Comparison of ENCODE assay signal across 24 mouse cellular contexts in genomic region chr13:51740776-51741175, GRCm38 (mm10). TPM values are rescaled to one million over a fixed set of nuclear protein-coding genes. Genes with fewer than 3 reads are reported as not detected.
A peak's percentile ranks its signal among the peaks of the same experiment; 100 is the strongest.
DNase-seq lines count a peak whose midpoint lies in the region; ATAC-seq and TF ChIP-seq lines count a peak whose summit lies in the region.
"Had no signal": no experiment of that assay in that cellular context is flagged by ENCODE, and none has a peak within 500 bp of the region (broad histone marks: within the 10 kb centered on the region; RNA-seq: fewer than 3 reads in every experiment).

No protein-coding gene starts in this region.

- no peak for TF ChIP-seq CTCF in MEL (IDR thresholded peaks at IDR 0.05 in 2 of 3, conservative IDR thresholded peaks at IDR 0.05 in 1 of 3; ENCODE audit: control insufficient read depth in 1 of 3, insufficient read depth in 1 of 3, low read depth in 2 of 3, low read length in 3 of 3, poor library complexity in 1 of 3, severe bottlenecking in 1 of 3)
- no peak for TF ChIP-seq CTCF in bone marrow macrophage, adult 2 months (IDR thresholded peaks at IDR 0.05; ENCODE audit: low read depth, low read length)
- TF ChIP-seq CTCF in liver, postnatal 0 days (IDR thresholded peaks at IDR 0.05; ENCODE audit: low read depth): no peak

- no peak overlapping the region for H3K4me2 ChIP-seq in liver, postnatal 0 days (ENCODE audit: low read depth, low read length)
- H3K4me2 ChIP-seq: heart, embryonic 12.5 days; midbrain, embryonic 13.5 days; neural tube, embryonic 13.5 days had no signal

- H3K27ac ChIP-seq in MEL (ENCODE audit: control insufficient read depth, low read depth, low read length): no peak overlapping the region
- peak overlapping the region; percentile 53 for H3K27ac ChIP-seq in bone marrow macrophage, adult 2 months (ENCODE audit: insufficient read depth, low read depth, low read length)
- H3K27ac ChIP-seq in liver, postnatal 0 days (ENCODE audit: low read depth): peak overlapping the region; percentile 52; the same call in 1 of the 2 replicates
- H3K27ac ChIP-seq: embryonic facial prominence, embryonic 10.5 days; liver, embryonic 14.5 days; midbrain, embryonic 13.5 days; neural tube, embryonic 13.5 days had no signal

- H3K79me2 ChIP-seq in MEL (ENCODE audit: control insufficient read depth, insufficient read depth, low read length, poor library complexity): peaks cover 11% of the 10 kb centered on the region

- WGBS in liver, postnatal 0 days (ENCODE audit: insufficient replicate concordance): 67% methylated on average over 5 of the region's 5 CpGs

- intact Hi-C loops in left cerebral cortex, postnatal 10 days (cut with DNase I): no loop called here

- H3K9me3 ChIP-seq in MEL (replicated peaks; ENCODE audit: insufficient read depth, low read length): no peaks in the 10 kb centered on the region
- no peaks in the 10 kb centered on the region for H3K9me3 ChIP-seq in liver, postnatal 0 days (ENCODE audit: low read length)
- H3K9me3 ChIP-seq: embryonic facial prominence, embryonic 10.5 days; heart, embryonic 12.5 days; midbrain, embryonic 13.5 days; neural tube, embryonic 13.5 days had no signal

- DNase-seq in MEL (ENCODE audit: low read depth, low spot score): no peak
- peak; percentile 47 for DNase-seq in liver, postnatal 0 days
- DNase-seq in thymus, postnatal 10 days (ENCODE audit: low spot score in 2 of 2): no peak
- no peak for DNase-seq in yolk sac, embryonic 10.5 days (ENCODE audit: low spot score)
- no peak for DNase-seq in left cerebral cortex, postnatal 10 days (ENCODE audit: extremely low spot score in 1 of 2, low spot score in 2 of 2)
- DNase-seq: adrenal gland, postnatal 14 days; cerebellum, adult 9-11 months; forebrain, postnatal 0 days; gastrocnemius, postnatal 14 days; heart, adult 18-20 months; heart, postnatal 10 days; kidney, adult 9 months; kidney, postnatal 14 days; lung, postnatal 10 days; thymus, adult 18-20 months had no signal

- H3K27me3 ChIP-seq in MEL (ENCODE audit: control insufficient read depth in 1 of 2, insufficient read depth in 2 of 2, low read length in 2 of 2): no peaks in the 10 kb centered on the region
- no peaks in the 10 kb centered on the region for H3K27me3 ChIP-seq in liver, postnatal 0 days (ENCODE audit: insufficient read depth, low read length)
- H3K27me3 ChIP-seq: heart, embryonic 12.5 days; megakaryocyte, embryonic 14.5 days; midbrain, embryonic 13.5 days; neural tube, embryonic 13.5 days had no signal

- no peak for TF ChIP-seq EP300 in MEL (IDR thresholded peaks at IDR 0.05; ENCODE audit: low read depth in 1 of 2, low read length in 2 of 2)
- TF ChIP-seq EP300 in liver, postnatal 0 days (IDR thresholded peaks at IDR 0.05; ENCODE audit: low read depth): no peak

- no peak for TF ChIP-seq POLR2A in MEL (IDR thresholded peaks at IDR 0.05; ENCODE audit: control insufficient read depth in 1 of 2, insufficient read depth in 1 of 2, low read depth in 1 of 2, low read length in 2 of 2, poor library complexity in 1 of 2)
- no peak for TF ChIP-seq POLR2A in bone marrow macrophage, adult 2 months (IDR thresholded peaks at IDR 0.05; ENCODE audit: borderline replicate concordance, low read depth, low read length)

- H3K4me1 ChIP-seq in MEL (ENCODE audit: control insufficient read depth in 1 of 2, insufficient read depth in 2 of 2, low read length in 2 of 2): peaks cover 19 to 54% of the 10 kb centered on the region in 2 experiments
- H3K4me1 ChIP-seq in bone marrow macrophage, adult 2 months (ENCODE audit: control insufficient read depth, insufficient read depth, low read length): peaks cover 85% of the 10 kb centered on the region
- H3K4me1 ChIP-seq in liver, postnatal 0 days (ENCODE audit: insufficient read depth): peaks cover 57% of the 10 kb centered on the region

- no peak overlapping the region for H3K4me3 ChIP-seq in MEL (ENCODE audit: control insufficient read depth in 1 of 2, insufficient read depth in 1 of 2, low read depth in 2 of 2, low read length in 2 of 2)
- H3K4me3 ChIP-seq in bone marrow macrophage, adult 2 months (ENCODE audit: insufficient read depth, low read length): no peak overlapping the region
- no peak overlapping the region for H3K4me3 ChIP-seq in liver, postnatal 0 days (ENCODE audit: low read depth, low read length)
- H3K4me3 ChIP-seq: embryonic facial prominence, embryonic 10.5 days; heart, embryonic 12.5 days; megakaryocyte, embryonic 14.5 days; midbrain, embryonic 13.5 days; neural tube, embryonic 13.5 days had no signal

- H3K36me3 ChIP-seq in MEL (ENCODE audit: control insufficient read depth in 1 of 2, insufficient read depth in 2 of 2, low read length in 2 of 2): peaks cover 0 to 28% of the 10 kb centered on the region in 2 experiments; a peak in 2 of 4 replicates
- no peaks in the 10 kb centered on the region for H3K36me3 ChIP-seq in liver, postnatal 0 days (replicated peaks; ENCODE audit: insufficient read depth, low read length)
- H3K36me3 ChIP-seq: embryonic facial prominence, embryonic 10.5 days; heart, embryonic 12.5 days; midbrain, embryonic 13.5 days; neural tube, embryonic 13.5 days had no signal

- ATAC-seq in liver, postnatal 0 days: no peak
- peak; percentile 64 for ATAC-seq in neutrophil, adult 5-6 weeks (ENCODE audit: extremely low read depth, insufficient number of reproducible peaks, low FRiP score, poor library complexity, severe bottlenecking)
- ATAC-seq: forebrain, postnatal 0 days; inflammation-experienced regulatory T-cells, adult 6 months; midbrain, embryonic 13.5 days had no signal

- no peak overlapping the region for H3K9ac ChIP-seq in MEL (ENCODE audit: control insufficient read depth, low read depth, low read length, poor library complexity, severe bottlenecking)
- H3K9ac ChIP-seq in liver, postnatal 0 days (replicated peaks): no peak overlapping the region
- H3K9ac ChIP-seq: forebrain, postnatal 0 days; heart, embryonic 12.5 days; liver, embryonic 14.5 days; midbrain, embryonic 13.5 days; neural tube, embryonic 13.5 days had no signal

- TF ChIP-seq RAD21 in MEL (IDR thresholded peaks at IDR 0.05; ENCODE audit: low read depth, low read length): no peak

TF ChIP-seq in MEL, 35 proteins besides CTCF, POLR2A, EP300 and RAD21:
- TF ChIP-seq ETS1 (IDR thresholded peaks at IDR 0.05; ENCODE audit: low read depth, low read length) (no peak), SMC3 (IDR thresholded peaks at IDR 0.05; ENCODE audit: low read depth, low read length) (no peak), POLR2AphosphoS5 (IDR thresholded peaks at IDR 0.05; ENCODE audit: borderline replicate concordance, low read depth, low read length) (0 out of 2 replicates have a peak, but pooled peaks have one; percentile 33)

RNA-seq across cellular contexts. Expression of gene Sema4d, which starts 52.8 kb away (rescaled TPM):
- total RNA-seq in MEL (2012; rRNA removed): 6.9 and 8.2 TPM in 2 replicates
- polyA plus RNA-seq in MEL (2012; ENCODE audit: insufficient read depth in 1 of 2, insufficient read length in 2 of 2, low read depth in 1 of 2, low replicate concordance in 2 of 2, missing spikeins in 1 of 2): 10 to 100 TPM in 1 of 2 experiments, not detected in 1; 20.3 TPM
- 181 and 193 TPM in 2 replicates for polyA plus RNA-seq in bone marrow macrophage, adult 2 months (2012; ENCODE audit: insufficient read depth, insufficient read length, missing spikeins)
- 2.9 and 3.9 TPM in 2 replicates for polyA plus RNA-seq in liver, postnatal 0 days (2015; fragmentation: Nextera tagmentation; extraction: Ambion mirVana)
- total RNA-seq in neutrophil, adult 5-6 weeks (2017): 125 and 131 TPM in 2 replicates
- total RNA-seq in left cerebral cortex, postnatal 10 days (2021): 10 to 100 TPM; 66.1 to 77.0 TPM
